Mouse (Mus musculus): ENCODE measurements around the gene Cog8.
"Not testable (repeated sequence)": the region's sequence is repeated elsewhere in the genome, so short reads cannot be mapped to it uniquely, and the experiment has no call there.

Gene Cog8

DNA sequence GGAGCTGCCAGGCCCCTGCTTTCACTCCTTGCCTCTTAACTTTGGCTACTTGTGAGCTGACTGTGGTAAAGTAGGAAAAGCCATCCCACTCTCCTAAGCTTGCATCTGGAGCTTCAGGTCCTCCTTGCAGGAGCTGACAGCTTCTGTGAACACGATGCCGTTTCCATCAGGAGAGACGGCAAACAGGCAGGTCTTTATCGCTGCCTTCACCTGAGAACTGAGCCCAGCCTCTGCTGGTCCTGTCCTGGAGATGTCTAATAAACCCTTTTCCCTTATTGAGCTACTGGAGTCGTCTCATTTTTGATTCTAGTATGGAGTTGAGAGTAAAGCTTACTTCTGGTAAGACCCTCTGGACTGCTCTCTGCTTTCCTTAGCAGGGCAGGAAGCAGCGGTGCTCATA lies 11.0 kb downstream of the Cog8 start:
- DNase-seq (ENCODE audit: low read depth, low spot score) = no peak

DNA sequence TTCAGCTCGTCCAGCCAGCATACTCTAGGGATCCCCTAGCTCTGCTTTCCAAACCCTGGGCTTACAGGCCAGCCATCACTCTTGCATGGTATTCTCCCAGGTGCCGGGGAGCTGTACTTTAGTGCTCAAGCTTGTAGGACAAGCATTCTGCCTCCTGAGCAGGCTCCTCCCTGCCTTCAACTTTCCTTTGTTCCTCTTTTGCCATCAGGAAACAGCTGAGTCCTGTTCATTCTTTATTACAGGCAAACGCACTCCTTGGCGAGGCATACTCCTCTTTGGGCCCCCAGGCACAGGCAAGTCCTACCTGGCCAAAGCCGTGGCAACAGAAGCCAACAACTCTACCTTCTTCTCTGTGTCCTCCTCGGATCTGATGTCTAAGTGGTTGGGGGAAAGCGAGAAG lies 15.9 kb downstream of the Cog8 start:
- no peak for DNase-seq (ENCODE audit: low read depth, low spot score)

DNA sequence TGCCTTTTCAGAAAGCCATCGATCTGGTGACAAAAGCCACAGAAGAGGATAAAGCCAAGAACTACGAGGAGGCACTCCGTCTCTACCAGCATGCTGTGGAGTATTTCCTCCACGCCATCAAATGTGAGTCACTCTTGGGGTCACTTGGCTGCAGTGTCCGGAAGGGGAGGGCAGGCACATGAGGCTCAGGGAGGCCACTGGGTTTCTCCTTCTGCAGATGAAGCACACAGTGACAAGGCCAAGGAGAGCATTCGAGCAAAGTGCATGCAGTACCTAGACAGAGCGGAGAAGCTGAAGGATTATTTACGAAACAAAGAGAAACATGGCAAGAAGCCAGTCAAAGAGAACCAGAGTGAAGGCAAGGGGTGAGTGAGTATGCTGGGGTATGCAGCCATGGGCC lies 19.9 kb downstream of the Cog8 start:
- no peak for DNase-seq (ENCODE audit: low read depth, low spot score)

DNA sequence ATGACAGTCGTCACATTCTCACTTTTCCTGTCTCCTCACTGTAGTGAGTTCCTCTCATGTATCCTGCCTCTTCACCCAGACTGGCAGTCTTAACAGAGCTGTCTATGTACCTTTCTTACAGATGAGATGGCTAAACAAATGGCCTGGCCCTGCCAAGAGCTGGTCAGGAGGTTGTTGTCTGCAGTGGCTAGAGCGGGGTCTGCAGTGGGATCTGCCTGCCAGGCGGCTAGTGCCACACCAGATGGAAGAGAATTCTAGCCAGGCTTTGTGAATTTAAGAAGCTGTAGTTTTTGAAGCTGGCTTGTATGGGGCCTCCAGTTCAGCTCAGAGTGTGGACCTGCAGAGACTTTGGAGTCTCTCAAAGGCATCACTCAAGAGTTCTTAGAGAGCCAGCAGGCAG lies 20.8 kb downstream of the Cog8 start:
- no peak for DNase-seq (ENCODE audit: low read depth, low spot score)

DNA sequence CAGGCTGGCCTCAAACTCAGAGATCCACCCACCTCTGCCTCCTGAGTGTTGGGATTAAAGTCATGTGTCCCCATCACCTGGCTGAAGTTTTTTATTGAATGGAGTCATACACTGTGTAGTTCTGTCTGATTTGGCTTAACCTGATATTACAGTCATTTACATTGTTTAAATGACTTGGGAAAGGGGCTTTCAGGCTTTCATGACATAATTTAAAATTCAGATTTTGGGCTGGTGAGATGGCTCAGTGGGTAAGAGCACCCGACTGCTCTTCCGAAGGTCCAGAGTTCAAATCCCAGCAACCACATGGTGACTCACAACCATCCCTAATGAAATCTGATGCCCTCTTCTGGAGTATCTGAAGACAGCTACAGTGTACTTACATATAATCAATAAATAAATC lies 22.9 kb downstream of the Cog8 start:
- DNase-seq (ENCODE audit: low read depth, low spot score) = not testable (repeated sequence)

DNA sequence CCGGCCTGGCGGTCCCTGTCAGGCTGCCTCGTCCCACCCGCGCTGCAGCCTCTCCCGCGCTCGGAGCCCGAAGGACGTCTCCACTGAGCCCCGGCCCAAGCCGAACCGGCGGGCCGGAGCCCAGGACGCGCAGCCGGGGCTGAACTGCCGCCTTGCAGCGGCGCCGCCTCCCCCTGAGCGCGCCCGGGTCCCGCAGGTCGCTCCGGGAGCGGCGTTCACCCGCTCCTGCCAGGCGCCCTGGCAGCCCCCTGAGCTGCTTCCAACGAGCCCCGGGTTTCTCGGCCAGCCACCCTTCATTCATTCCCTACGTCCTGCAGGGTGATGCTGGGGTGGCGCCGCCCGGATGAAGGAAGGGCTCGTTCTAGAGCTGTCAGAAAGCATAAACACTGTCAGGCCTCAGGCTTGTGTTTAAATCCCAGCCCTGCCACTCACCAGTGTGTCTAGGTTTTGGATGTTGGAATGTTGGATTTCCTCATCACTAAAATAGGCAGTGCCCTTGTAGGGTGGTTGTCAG lies 24.9 kb downstream of the Cog8 start:
- no peak for DNase-seq (ENCODE audit: low read depth, low spot score)

DNA sequence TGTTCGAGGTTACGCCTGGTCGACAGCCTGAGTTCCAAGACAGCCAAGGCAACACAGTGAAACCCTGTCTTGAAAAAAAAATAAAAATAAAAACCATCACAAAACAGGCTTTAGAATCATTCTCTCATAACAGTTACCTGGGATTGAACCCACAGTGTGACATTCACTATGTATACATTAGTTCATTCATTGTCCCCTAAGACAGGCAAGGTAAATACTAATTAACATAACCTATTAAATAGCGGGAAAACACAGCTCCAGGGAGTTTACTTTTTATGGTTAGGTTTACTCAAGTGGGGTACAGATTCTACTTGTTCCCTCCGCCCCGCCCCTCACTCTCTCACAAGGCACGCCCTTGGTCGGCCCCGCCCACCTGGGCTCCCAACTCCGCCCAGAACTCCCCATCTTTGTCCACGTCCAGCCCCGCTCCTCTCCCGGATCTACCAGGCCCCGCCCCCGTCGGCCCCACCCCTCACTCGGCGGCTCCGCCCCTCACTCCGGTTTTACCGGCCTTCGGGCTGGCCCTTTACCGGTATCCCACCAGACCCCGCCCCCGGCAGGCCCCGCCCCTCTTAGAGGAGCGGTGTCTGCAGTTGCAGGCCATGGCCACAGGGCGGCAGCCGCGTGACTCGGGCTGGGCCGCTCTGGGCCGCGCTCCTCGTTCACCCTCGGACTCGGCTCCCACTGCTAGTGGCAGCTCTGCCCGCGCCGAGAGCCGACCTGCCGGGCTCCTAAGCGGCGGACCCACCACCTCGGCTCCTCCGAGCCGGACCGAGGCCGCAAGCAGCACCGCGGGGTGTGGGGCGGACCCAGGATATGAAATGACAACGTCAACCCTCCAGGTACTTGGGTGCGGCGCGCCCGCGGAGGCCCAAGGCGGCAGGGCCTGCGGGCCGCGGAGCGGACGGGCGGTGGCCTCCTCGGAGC lies 25.6 kb downstream of the Cog8 start, which contains the start of gene Vps4a:
Gene Vps4a (plus strand): TSS at position 573 of the 927 bp plus-strand sequence.
- DNase-seq (ENCODE audit: low read depth, low spot score) = peak; percentile 91

DNA sequence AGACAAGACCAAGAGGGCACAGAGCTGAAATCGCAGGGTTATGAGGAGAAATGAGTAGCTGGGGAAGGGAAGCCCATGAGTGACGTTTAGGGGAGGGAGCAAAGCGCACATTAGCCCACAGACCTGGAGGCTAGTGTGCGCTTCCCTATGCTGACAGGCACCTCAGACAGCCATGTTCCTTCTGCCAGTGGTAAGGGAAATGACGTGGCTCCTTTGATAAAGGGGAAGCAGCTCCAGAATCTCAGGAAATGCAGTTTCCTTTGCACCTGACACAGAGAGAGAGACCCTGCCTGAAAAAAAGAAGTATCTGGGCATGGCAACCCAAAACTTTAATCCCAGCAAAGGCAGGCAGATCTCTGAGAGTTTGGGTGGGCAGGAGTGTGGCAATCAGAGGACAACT lies 26.4 kb downstream of the Cog8 start:
- no peak for DNase-seq (ENCODE audit: low read depth, low spot score)

DNA sequence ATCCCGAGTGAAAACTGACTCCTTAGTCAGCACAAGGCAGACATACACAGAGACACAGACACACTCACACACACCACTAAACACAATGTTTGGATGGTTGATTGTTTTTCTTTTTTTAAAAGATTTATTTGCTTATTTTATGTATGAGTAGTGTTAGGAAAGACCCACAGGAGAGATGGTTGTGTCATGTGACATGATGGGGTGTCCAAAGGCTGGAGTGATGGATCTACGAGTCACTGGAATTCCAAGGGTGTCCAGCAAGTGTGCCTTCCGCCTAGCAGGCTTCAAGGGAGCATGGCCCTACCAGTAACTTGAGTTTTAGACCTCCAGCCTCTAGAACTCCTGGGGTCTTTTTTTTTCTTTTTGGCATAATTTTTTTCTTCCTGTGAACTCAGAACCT lies 27.2 kb downstream of the Cog8 start:
- no peak for DNase-seq (ENCODE audit: low read depth, low spot score)

DNA sequence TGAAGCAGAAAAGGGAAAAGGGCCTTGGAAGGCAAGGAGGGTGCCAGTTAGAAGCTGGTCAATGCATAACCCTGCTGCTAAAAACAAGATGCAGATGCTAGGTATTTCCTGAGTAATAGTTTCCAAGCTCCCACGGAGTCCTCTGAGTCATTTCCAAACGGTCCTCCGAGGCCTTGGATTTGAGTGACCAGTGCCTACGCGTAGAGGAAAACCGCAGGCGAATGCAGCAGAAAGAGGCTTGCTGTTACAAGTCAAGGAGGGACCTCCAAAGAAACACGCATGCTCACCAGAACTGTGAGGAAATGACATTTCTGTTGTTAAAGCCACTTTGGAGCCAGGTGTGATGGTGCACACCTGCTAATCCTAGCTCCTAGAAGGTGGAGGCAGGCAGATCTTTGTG lies 33.0 kb downstream of the Cog8 start:
- no peak for DNase-seq (ENCODE audit: low read depth, low spot score)

DNA sequence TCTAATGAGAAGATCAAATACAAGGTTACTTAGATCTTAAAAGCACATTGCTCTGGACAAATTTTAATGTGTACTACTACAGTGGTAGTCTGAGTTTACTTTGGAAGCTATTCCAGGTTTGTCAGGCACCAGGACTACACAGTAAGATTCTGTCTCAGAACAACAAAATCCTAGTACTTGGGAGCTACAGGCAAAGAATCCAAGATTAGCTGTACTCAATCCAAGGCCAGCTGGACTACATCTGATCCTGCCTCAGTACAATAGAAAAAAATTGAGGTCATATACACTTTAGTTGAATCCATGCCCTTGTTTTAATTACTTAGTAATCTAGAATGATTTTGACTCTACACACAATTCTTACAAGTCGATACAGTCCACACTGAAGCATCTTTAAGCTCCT lies 41.6 kb downstream of the Cog8 start:
- DNase-seq (ENCODE audit: low read depth, low spot score) = no peak

DNA sequence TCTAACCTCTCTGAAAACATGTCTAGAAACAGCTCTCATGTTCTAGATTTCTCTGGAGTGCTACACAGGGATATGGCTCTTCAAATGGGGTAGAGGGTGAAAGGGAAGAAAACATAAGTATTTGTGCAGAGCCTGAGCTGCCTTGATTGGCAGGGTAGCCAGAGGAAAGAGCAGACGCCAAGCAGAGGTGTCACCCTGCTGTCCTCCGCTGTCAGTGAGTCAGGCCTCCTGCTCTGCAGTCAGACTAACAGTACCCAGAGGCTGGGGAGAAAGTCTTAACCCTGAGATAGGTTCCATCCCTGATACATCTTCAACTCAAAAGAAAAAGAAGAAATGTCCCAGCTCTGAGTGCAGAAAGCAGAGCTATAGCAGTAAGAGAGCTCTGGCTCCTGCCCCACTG lies 43.8 kb downstream of the Cog8 start:
- DNase-seq (ENCODE audit: low read depth, low spot score) = no peak

DNA sequence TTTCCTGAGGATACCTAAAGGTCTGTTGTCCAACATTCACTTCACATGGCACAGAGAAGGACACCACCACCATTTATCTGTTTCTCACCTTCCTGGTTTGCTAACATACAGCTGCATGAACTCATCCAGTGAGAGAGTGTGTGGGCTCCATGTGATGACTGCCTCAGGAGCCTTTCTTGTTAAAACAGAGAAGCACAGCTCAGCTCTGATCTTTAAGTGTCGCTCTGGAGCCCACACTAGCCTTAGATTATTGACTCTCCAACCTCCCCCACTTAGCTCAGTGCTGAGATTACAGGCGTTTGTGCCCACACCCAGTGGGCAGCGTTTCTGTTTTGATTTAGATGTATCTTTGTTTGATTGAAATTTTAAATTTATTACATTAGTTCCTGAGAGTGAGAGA lies 48.7 kb downstream of the Cog8 start:
- no peak for DNase-seq (ENCODE audit: low read depth, low spot score)

DNA sequence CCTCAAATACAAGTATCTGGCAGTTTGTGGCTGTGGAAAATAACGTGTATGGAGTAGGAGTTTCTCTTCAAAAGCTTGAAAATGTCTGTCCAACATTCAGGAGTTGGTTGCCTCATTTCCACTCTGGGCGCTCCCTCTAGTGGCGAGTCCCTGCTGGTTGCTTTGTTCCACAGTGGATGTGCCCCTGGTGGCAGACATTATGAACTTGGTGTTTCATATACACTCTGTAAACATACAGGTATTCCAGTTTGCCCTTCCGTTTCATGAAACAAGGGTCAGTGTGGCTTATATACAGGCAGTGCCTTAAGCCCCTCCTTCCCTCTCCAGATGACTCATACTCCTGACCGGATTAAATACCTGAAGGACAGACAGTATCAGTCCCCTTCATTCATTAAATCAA lies 54.0 kb downstream of the Cog8 start:
- peak; percentile 74 for DNase-seq (ENCODE audit: low read depth, low spot score)

DNA sequence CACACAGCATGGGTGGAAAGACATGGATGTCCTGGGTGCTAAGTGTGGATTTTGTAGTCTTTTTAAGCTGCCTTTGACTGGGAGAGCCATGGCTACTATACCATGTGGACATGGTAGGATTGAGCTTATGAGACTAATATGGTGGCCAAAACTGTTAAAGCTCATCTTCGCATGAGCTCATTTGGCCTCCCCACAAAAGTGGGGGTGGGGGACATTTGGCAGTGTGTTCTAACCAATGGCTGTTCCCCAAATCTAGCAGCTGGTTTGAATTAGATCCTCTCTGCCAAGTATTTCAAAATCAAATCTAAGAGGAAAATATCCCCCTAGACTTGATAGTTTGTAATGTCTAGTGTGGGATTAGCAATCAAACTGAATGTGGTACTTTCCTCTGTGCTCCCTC lies 57.4 kb downstream of the Cog8 start:
- no peak for DNase-seq (ENCODE audit: low read depth, low spot score)

DNA sequence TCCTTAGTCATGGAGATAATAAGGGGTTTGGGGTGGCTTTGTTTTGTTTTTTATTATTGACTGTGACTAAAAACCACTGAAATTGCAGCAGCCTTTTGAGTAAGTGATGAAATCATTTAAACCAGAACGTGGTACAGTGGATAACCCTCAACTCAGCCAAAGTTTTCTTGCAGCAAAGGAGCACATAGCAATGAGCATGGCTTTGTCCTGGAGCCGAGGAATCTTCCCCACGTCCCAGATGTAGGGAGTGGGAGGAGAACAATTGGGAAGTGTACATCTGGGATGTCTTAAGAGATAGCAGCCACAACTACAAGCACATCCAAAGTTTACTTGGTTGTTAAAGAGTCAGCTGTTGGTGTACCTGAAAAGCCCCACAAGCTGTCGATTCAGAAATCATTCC lies 59.1 kb downstream of the Cog8 start:
- no peak for DNase-seq (ENCODE audit: low read depth, low spot score)

DNA sequence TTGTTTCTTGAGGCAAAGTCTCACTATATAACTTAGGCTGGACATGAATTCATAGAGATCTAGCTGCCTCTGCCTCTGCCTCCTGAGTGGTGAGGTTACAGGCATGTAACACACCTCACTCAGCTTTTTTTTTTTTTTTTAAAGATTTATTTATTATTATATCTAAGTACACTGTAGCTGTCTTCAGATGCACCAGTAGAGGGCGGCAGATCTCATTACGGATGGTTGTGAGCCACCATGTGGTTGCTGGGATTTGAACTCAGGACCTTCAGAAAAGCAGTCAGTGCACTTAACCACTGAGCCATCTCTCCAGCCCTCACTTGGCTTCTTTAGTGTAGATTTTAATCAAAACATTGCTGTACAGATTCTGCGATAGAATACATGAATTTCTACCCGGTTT lies 60.1 kb downstream of the Cog8 start:
- DNase-seq (ENCODE audit: low read depth, low spot score) = not testable (repeated sequence)
